In genomic region chr13:28906981-28907380, GRCm38 (mm10) we compare ENCODE assay signal across 31 mouse cellular contexts.
"Had no signal": no experiment of that assay in that cellular context is flagged by ENCODE, and none has a peak within 500 bp of the region (broad histone marks: within the 10 kb centered on the region; RNA-seq: fewer than 3 reads in every experiment).

No protein-coding gene starts in this region.

- H3K27ac ChIP-seq: limb, embryonic 10.5 days; limb, embryonic 12.5 days; limb, embryonic 13.5 days; limb, embryonic 15.5 days; liver, embryonic 12.5 days; liver, embryonic 13.5 days; liver, embryonic 14.5 days; liver, embryonic 15.5 days; lung, embryonic 15.5 days; macrophage; midbrain, embryonic 10.5 days; midbrain, embryonic 12.5 days; midbrain, embryonic 13.5 days; midbrain, embryonic 15.5 days; neural tube, embryonic 12.5 days had no signal

- DNase-seq: left cerebral cortex, postnatal 4 days; liver, embryonic 13.5 days; liver, postnatal 0 days; lung, adult 18-20 months; lung, adult 2 months; lung, embryonic 14.5 days; lung, postnatal 10 days; lung, postnatal 14 days; lung, postnatal 36 days; lung, postnatal 4 days; midbrain, embryonic 14.5 days had no signal

- H3K4me2 ChIP-seq: limb, embryonic 12.5 days; limb, embryonic 13.5 days; limb, embryonic 15.5 days; liver, embryonic 11.5 days; liver, embryonic 12.5 days; liver, embryonic 13.5 days; liver, embryonic 15.5 days; lung, embryonic 14.5 days; lung, embryonic 15.5 days; midbrain, embryonic 11.5 days; midbrain, embryonic 12.5 days; midbrain, embryonic 13.5 days; midbrain, embryonic 15.5 days; neural tube, embryonic 12.5 days had no signal

- ATAC-seq: liver, embryonic 12.5 days; liver, postnatal 0 days; lung, postnatal 0 days; midbrain, embryonic 13.5 days; midbrain, embryonic 15.5 days; midbrain, embryonic 16.5 days had no signal

- H3K4me1 ChIP-seq: limb, embryonic 10.5 days; limb, embryonic 12.5 days; limb, embryonic 13.5 days; limb, embryonic 15.5 days; liver, embryonic 12.5 days; liver, embryonic 13.5 days; liver, embryonic 15.5 days; lung, embryonic 15.5 days; megakaryocyte, embryonic 14.5 days; midbrain, embryonic 12.5 days; midbrain, embryonic 13.5 days; midbrain, embryonic 15.5 days; neural tube, embryonic 12.5 days had no signal

- H3K9me3 ChIP-seq: limb, embryonic 10.5 days; limb, embryonic 12.5 days; limb, embryonic 13.5 days; limb, embryonic 15.5 days; liver, embryonic 12.5 days; liver, embryonic 13.5 days; liver, embryonic 15.5 days; lung, embryonic 15.5 days; midbrain, embryonic 12.5 days; midbrain, embryonic 13.5 days; midbrain, embryonic 15.5 days; neural tube, embryonic 12.5 days had no signal

- H3K4me3 ChIP-seq: limb, embryonic 10.5 days; limb, embryonic 12.5 days; limb, embryonic 13.5 days; limb, embryonic 15.5 days; liver, embryonic 12.5 days; liver, embryonic 13.5 days; liver, embryonic 15.5 days; lung, embryonic 15.5 days; megakaryocyte, embryonic 14.5 days; midbrain, embryonic 10.5 days; midbrain, embryonic 12.5 days; midbrain, embryonic 13.5 days; midbrain, embryonic 15.5 days; myocyte; neural tube, embryonic 12.5 days had no signal

- H3K9ac ChIP-seq: limb, embryonic 12.5 days; limb, embryonic 13.5 days; limb, embryonic 15.5 days; liver, embryonic 12.5 days; liver, embryonic 13.5 days; liver, embryonic 14.5 days; liver, embryonic 15.5 days; liver, postnatal 0 days; lung, embryonic 14.5 days; lung, embryonic 15.5 days; midbrain, embryonic 12.5 days; midbrain, embryonic 13.5 days; midbrain, embryonic 15.5 days; neural tube, embryonic 12.5 days had no signal

- H3K27me3 ChIP-seq: limb, embryonic 12.5 days; limb, embryonic 13.5 days; limb, embryonic 15.5 days; liver, embryonic 12.5 days; liver, embryonic 13.5 days; liver, embryonic 15.5 days; lung, embryonic 15.5 days; megakaryocyte, embryonic 14.5 days; midbrain, embryonic 12.5 days; midbrain, embryonic 13.5 days; midbrain, embryonic 15.5 days; neural tube, embryonic 12.5 days had no signal

- H3K36me3 ChIP-seq: limb, embryonic 10.5 days; limb, embryonic 12.5 days; limb, embryonic 13.5 days; limb, embryonic 15.5 days; liver, embryonic 12.5 days; liver, embryonic 13.5 days; liver, embryonic 15.5 days; lung, embryonic 15.5 days; midbrain, embryonic 10.5 days; midbrain, embryonic 12.5 days; midbrain, embryonic 13.5 days; midbrain, embryonic 15.5 days; neural tube, embryonic 12.5 days had no signal
